Mouse (Mus musculus) midbrain, embryonic 14.5 days (tissue): Measurements from ENCODE around the gene Rapgef2. TPM values are rescaled to one million over a fixed set of nuclear protein-coding genes. Genes with fewer than 3 reads are reported as not detected.

Source experiments
- ATAC-seq: fragments of 200-750 bp; cut with Nextera tagmentation; 2 replicates; pipeline ENCODE4 v1.8.0; 2017; ENCODE audit warnings: moderate number of reproducible peaks, moderate library complexity; ENCODE audit not compliant: low FRiP score, low TSS enrichment
- DNase-seq: peaks from one replicate; pipeline ENCODE4 v3.0.0-alpha.2; 2015
- H3K27ac ChIP-seq: fragments of 300-500 bp; sonication (generic); replicated peaks from 2 replicates; pipeline ENCODE4 v1.5.1; 2014; ENCODE audit warnings: mild to moderate bottlenecking, low read depth, low read length, moderate library complexity
- H3K27me3 ChIP-seq: fragments of 300-500 bp; sonication (generic); 2 replicates; pipeline ENCODE4 v1.6.1; 2014; ENCODE audit warnings: low read length, control low read depth, mixed read lengths; ENCODE audit not compliant: control insufficient read depth, insufficient read depth
- H3K36me3 ChIP-seq: fragments of 300-500 bp; sonication (generic); 2 replicates; pipeline ENCODE4 v1.6.1; 2014; ENCODE audit warnings: low read length, control low read depth; ENCODE audit not compliant: control insufficient read depth, insufficient read depth
- H3K4me1 ChIP-seq: fragments of 300-500 bp; sonication (generic); 2 replicates; pipeline ENCODE4 v1.6.1; 2014; ENCODE audit warnings: mild to moderate bottlenecking, antibody characterized with exemption, low read length, control low read depth; ENCODE audit not compliant: control insufficient read depth, insufficient read depth
- H3K4me2 ChIP-seq: fragments of 300-500 bp; sonication (generic); 2 replicates; pipeline ENCODE4 v1.6.1; 2014; ENCODE audit warnings: mild to moderate bottlenecking, low read length, moderate library complexity
- H3K4me3 ChIP-seq: fragments of 300-500 bp; sonication (generic); replicated peaks from 2 replicates; pipeline ENCODE4 v1.5.1; 2014; ENCODE audit warnings: low read depth, low read length
- H3K9ac ChIP-seq: fragments of 300-500 bp; sonication (generic); replicated peaks from 2 replicates; pipeline ENCODE4 v1.6.1; 2014; ENCODE audit warnings: mild to moderate bottlenecking, low read length, moderate library complexity
- H3K9me3 ChIP-seq: fragments of 300-500 bp; sonication (generic); 2 replicates; pipeline ENCODE4 v1.6.1; 2016; ENCODE audit warnings: low read length, control low read depth, mixed read lengths; ENCODE audit not compliant: control insufficient read depth
- WGBS: fragments of 180-500 bp; shearing (Covaris S2); extraction: QIAGEN DNeasy Blood & Tissue Kit; methylation state at CpG from one replicate; pipeline ENCODE4 v1.1.7; 2014; 5-methylcytosine and 5-hydroxymethylcytosine counted together
- polyA plus RNA-seq: library from polyadenylated mRNA; unstranded; fragments of >200 nt; fragmentation: Nextera tagmentation; extraction: Ambion mirVana; gene quantifications from 2 replicates; pipeline ENCODE4 v1.2.1, GENCODE M21; 2014

The Rapgef2 gene
- polyA plus RNA-seq, 1 experiment from 2014 or later = 14.8 TPM

- peak; percentile 10; the same call in 1 of the 2 replicates for ATAC-seq
- Histone ChIP-seq H3K4me3 (peak overlapping the region; percentile 42), H3K9me3 (no peaks in the 10 kb centered on the region), H3K27ac (peak overlapping the region; percentile 93), H3K36me3 (no peaks in the 10 kb centered on the region), H3K9ac (peak overlapping the region; percentile 60), H3K4me2 (peak overlapping the region; percentile 62), H3K27me3 (no peaks in the 10 kb centered on the region), H3K4me1 (peaks cover 26% of the 10 kb centered on the region)
- whole genome bisulfite sequencing = 3% methylated on average over 13 of the region's 13 CpGs
- peak; percentile 69 for DNase-seq
Measured at GRCm38 (mm10) chr3:79144672-79145406, 141.5 kb downstream of the Rapgef2 start.

GRCm38 (mm10) chr3:79144085-79144484, 142.2 kb downstream of the Rapgef2 start:
- Histone ChIP-seq H3K9ac (peak overlapping the region; percentile 60), H3K4me2 (peak overlapping the region; percentile 62), H3K9me3 (no peaks in the 10 kb centered on the region), H3K36me3 (no peaks in the 10 kb centered on the region), H3K4me3 (peak overlapping the region; percentile 42), H3K4me1 (peaks cover 32% of the 10 kb centered on the region), H3K27ac (peak overlapping the region; percentile 16; the same call in 1 of the 2 replicates), H3K27me3 (no peaks in the 10 kb centered on the region)
- ATAC-seq (no peak), DNase-seq (peak; percentile 47)
- 51% methylated on average over 6 of the region's 6 CpGs for WGBS

- ATAC-seq (no peak; the same call in 1 of the 2 replicates), DNase-seq (peak; percentile 67)
- H3K36me3 ChIP-seq = no peaks in the 10 kb centered on the region
- H3K9me3 ChIP-seq = no peaks in the 10 kb centered on the region
- H3K4me1 ChIP-seq = peaks cover 14% of the 10 kb centered on the region; the same call in 1 of the 2 replicates
- no peaks in the 10 kb centered on the region for H3K27me3 ChIP-seq
- 24% methylated on average over 3 of the region's 3 CpGs for WGBS
- 0 out of 2 replicates have a peak overlapping the region, but pooled peaks have one; percentile 6 for H3K27ac ChIP-seq
- no peak overlapping the region for H3K4me3 ChIP-seq
- no peak overlapping the region for H3K4me2 ChIP-seq
- no peak overlapping the region for H3K9ac ChIP-seq
Measured at GRCm38 (mm10) chr3:79139245-79139644, 147.1 kb downstream of the Rapgef2 start.

GRCm38 (mm10) chr3:79138601-79139000, 147.7 kb downstream of the Rapgef2 start:
- no peak overlapping the region for H3K4me3 ChIP-seq
- H3K36me3 ChIP-seq = no peaks in the 10 kb centered on the region
- H3K9ac ChIP-seq = no peak overlapping the region
- H3K9me3 ChIP-seq = no peaks in the 10 kb centered on the region
- H3K4me1 ChIP-seq = peaks cover 14% of the 10 kb centered on the region; the same call in 1 of the 2 replicates
- no peak overlapping the region for H3K27ac ChIP-seq
- ATAC-seq (no peak), DNase-seq (no peak)
- no peaks in the 10 kb centered on the region for H3K27me3 ChIP-seq
- H3K4me2 ChIP-seq = no peak overlapping the region

- 89% methylated on average over 3 of the region's 3 CpGs for WGBS
- 0 out of 2 replicates have a peak, but pooled peaks cover 9% of the 10 kb centered on the region for H3K4me1 ChIP-seq
- H3K36me3 ChIP-seq = no peaks in the 10 kb centered on the region
- no peak overlapping the region for H3K27ac ChIP-seq
- H3K9ac ChIP-seq = no peak overlapping the region
- H3K4me3 ChIP-seq = no peak overlapping the region
- ATAC-seq (no peak), DNase-seq (no peak)
- no peaks in the 10 kb centered on the region for H3K27me3 ChIP-seq
- no peak overlapping the region for H3K4me2 ChIP-seq
- no peaks in the 10 kb centered on the region for H3K9me3 ChIP-seq
Measured at GRCm38 (mm10) chr3:79130991-79131390, 155.3 kb downstream of the Rapgef2 start.

- H3K27me3 ChIP-seq = no peaks in the 10 kb centered on the region
- H3K4me1 ChIP-seq = 0 out of 2 replicates have a peak, but pooled peaks cover 9% of the 10 kb centered on the region
- H3K27ac ChIP-seq = no peak overlapping the region
- no peak overlapping the region for H3K9ac ChIP-seq
- no peaks in the 10 kb centered on the region for H3K36me3 ChIP-seq
- H3K4me2 ChIP-seq = no peak overlapping the region
- WGBS = 63% methylated on average over 6 of the region's 6 CpGs
- H3K4me3 ChIP-seq = no peak overlapping the region
- ATAC-seq (no peak), DNase-seq (peak; percentile 21)
- no peaks in the 10 kb centered on the region for H3K9me3 ChIP-seq
Measured at GRCm38 (mm10) chr3:79129044-79129600, 157.2 kb downstream of the Rapgef2 start.

GRCm38 (mm10) chr3:79127797-79128196, 158.5 kb downstream of the Rapgef2 start:
- H3K4me3 ChIP-seq = no peak overlapping the region
- DNase-seq (no peak), ATAC-seq (no peak)
- 0 out of 2 replicates have a peak, but pooled peaks cover 9% of the 10 kb centered on the region for H3K4me1 ChIP-seq
- WGBS = 92% methylated on average over 2 of the region's 2 CpGs
- no peak overlapping the region for H3K4me2 ChIP-seq
- no peak overlapping the region for H3K27ac ChIP-seq
- H3K9me3 ChIP-seq = no peaks in the 10 kb centered on the region
- H3K36me3 ChIP-seq = no peaks in the 10 kb centered on the region
- H3K27me3 ChIP-seq = no peaks in the 10 kb centered on the region
- no peak overlapping the region for H3K9ac ChIP-seq

GRCm38 (mm10) chr3:79126857-79127256, 159.5 kb downstream of the Rapgef2 start:
- H3K27me3 ChIP-seq = no peaks in the 10 kb centered on the region
- 0 out of 2 replicates have a peak, but pooled peaks cover 9% of the 10 kb centered on the region for H3K4me1 ChIP-seq
- no peak for ATAC-seq
- H3K27ac ChIP-seq = no peak overlapping the region
- 89% methylated on average over 6 of the region's 6 CpGs for WGBS
- H3K4me3 ChIP-seq = no peak overlapping the region
- no peaks in the 10 kb centered on the region for H3K36me3 ChIP-seq
- DNase-seq = no peak
- H3K9ac ChIP-seq = no peak overlapping the region
- H3K9me3 ChIP-seq = no peaks in the 10 kb centered on the region
- no peak overlapping the region for H3K4me2 ChIP-seq
